In the genomic region with DNA sequence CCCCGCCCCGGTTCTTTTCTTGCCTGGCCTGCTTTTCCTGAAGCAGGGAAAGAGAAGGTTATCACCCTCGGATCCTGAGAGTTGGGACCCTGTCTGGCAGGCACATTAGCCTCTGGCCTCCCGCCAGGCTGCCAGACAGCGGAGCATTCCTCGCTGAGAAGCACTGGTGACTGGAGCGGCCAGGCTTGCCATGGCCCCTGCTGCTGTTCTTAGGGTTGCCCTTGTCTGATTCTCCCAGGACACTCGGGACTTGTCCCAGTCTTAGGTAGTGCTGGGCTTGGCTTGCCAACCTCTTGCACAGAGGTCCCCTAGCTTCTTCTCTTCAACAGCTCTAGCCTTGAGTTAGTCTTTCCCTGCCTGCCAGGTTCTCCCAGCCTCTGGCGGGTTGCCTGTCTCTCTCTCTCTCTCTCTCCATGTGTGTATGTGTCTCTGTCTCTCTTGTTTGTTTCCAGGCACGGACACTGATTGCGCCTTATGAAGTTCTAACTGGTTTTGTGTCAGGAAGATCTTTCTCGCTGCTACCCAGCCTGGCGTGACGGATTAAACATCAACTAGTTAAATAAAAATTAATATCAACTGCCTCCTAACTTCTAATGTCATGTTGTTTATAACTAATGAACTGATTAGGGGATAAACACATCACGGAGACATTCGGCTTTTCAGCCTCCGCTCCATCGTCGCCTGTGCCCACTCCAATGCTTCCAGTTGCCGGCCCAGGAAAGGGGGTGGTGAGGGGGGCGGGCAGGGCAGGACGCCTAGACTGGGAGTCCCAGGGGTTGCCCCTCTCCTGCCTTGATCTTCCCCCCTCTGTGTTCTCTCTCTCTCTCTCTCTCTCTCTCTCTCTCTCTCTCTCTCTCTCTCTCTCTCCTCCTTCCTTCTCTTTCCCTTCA, we compare ENCODE assay signal across 9 mouse cellular contexts. TPM values are rescaled to one million over a fixed set of nuclear protein-coding genes. Genes with fewer than 3 reads are reported as not detected.
DNase-seq lines count a peak whose midpoint lies in the region; ATAC-seq and TF ChIP-seq lines count a peak whose summit lies in the region.
"Had no signal": no experiment of that assay in that cellular context is flagged by ENCODE, and none has a peak within 500 bp of the region (broad histone marks: within the 10 kb centered on the region; RNA-seq: fewer than 3 reads in every experiment).

No protein-coding gene starts in this region.

- H3K9me3 ChIP-seq in stomach, embryonic 14.5 days (ENCODE audit: control insufficient read depth, low read depth, low read length), result no peaks in the 10 kb centered on the region
- no peaks in the 10 kb centered on the region for H3K9me3 ChIP-seq in stomach, postnatal 0 days (ENCODE audit: control insufficient read depth, low read length)

- H3K4me1 ChIP-seq in stomach, embryonic 14.5 days (ENCODE audit: control insufficient read depth, insufficient read depth, low read length), result peaks cover 3% of the 10 kb centered on the region; the same call in 1 of the 2 replicates
- H3K4me1 ChIP-seq in stomach, postnatal 0 days (replicated peaks; ENCODE audit: control insufficient read depth, insufficient read depth), result no peaks in the 10 kb centered on the region

- no peak overlapping the region for H3K9ac ChIP-seq in stomach, embryonic 14.5 days (replicated peaks; ENCODE audit: low read depth, low read length)
- H3K9ac ChIP-seq in stomach, postnatal 0 days (ENCODE audit: low read length), result no peak overlapping the region

- no peak for ATAC-seq in stomach, embryonic 14.5 days (ENCODE audit: insufficient number of reproducible peaks, insufficient read depth, low FRiP score, low read depth)
- ATAC-seq in stomach, postnatal 0 days (ENCODE audit: low FRiP score, low TSS enrichment), result no peak
- ATAC-seq in megakaryocyte-erythroid progenitor cell, adult 5-6 weeks (replicated peaks; ENCODE audit: low FRiP score, low TSS enrichment, poor library complexity, severe bottlenecking), result no peak

- no peak for TF ChIP-seq EP300 in stomach, postnatal 0 days (optimal IDR thresholded peaks at IDR 0.05)

- intact Hi-C loops in left cerebral cortex, postnatal 14 days (cut with DNase I), result loop anchor here (5.0 kb wide), 1 partner anchor 410 kb away; a partner anchor contains a TSS

- DNase-seq in embryo, embryonic 11 days, result peak; percentile 60
- DNase-seq in embryo, embryonic 9.5 days (ENCODE audit: extremely low spot score), result no peak
- DNase-seq in stomach, postnatal 0 days (ENCODE audit: low spot score), result no peak
- DNase-seq in kidney, postnatal 4 days, result peak; percentile 76 to 85
- no peak for DNase-seq in urinary bladder, postnatal 36 days (ENCODE audit: low spot score in 2 of 2)
- DNase-seq in left cerebral cortex, postnatal 14 days (ENCODE audit: low spot score in 2 of 2), result no peak

- no peaks in the 10 kb centered on the region for H3K36me3 ChIP-seq in stomach, embryonic 14.5 days (ENCODE audit: control insufficient read depth, insufficient read depth, low read length)
- H3K36me3 ChIP-seq in stomach, postnatal 0 days (ENCODE audit: control insufficient read depth, insufficient read depth, low read length), result no peaks in the 10 kb centered on the region

- H3K4me2 ChIP-seq in stomach, embryonic 14.5 days (replicated peaks; ENCODE audit: low read depth, low read length), result 0 out of 2 replicates have a peak overlapping the region, but pooled peaks have one; percentile 32
- H3K4me2 ChIP-seq in stomach, postnatal 0 days (replicated peaks; ENCODE audit: low read depth), result no peak overlapping the region

- H3K27me3 ChIP-seq in stomach, embryonic 14.5 days (ENCODE audit: control insufficient read depth, insufficient read depth, low read length), result peaks cover 84% of the 10 kb centered on the region
- peaks cover 9% of the 10 kb centered on the region; the same call in 1 of the 2 replicates for H3K27me3 ChIP-seq in stomach, postnatal 0 days (ENCODE audit: control insufficient read depth, insufficient read depth, low read length)

- no peak for TF ChIP-seq CTCF in stomach, postnatal 0 days (IDR thresholded peaks at IDR 0.05; ENCODE audit: low read depth)

- H3K27ac ChIP-seq in stomach, embryonic 14.5 days (ENCODE audit: low read length), result no peak overlapping the region
- no peak overlapping the region for H3K27ac ChIP-seq in stomach, postnatal 0 days (replicated peaks)
- H3K27ac ChIP-seq: macrophage had no signal

- H3K4me3 ChIP-seq in stomach, embryonic 14.5 days (ENCODE audit: low read depth, low read length), result peak overlapping the region; percentile 10; the same call in 1 of the 2 replicates
- no peak overlapping the region; the same call in 1 of the 2 replicates for H3K4me3 ChIP-seq in stomach, postnatal 0 days (ENCODE audit: low read depth, low read length)

- WGBS in stomach, embryonic 14.5 days, result under 1% methylated on average over 21 of the region's 22 CpGs
- WGBS in stomach, postnatal 0 days, result 2% methylated on average over 22 of the region's 22 CpGs

RNA-seq across cellular contexts. Expression of a gene that starts 13.5 kb away (rescaled TPM):
- polyA plus RNA-seq in stomach, embryonic 14.5 days (2014; fragmentation: Nextera tagmentation; extraction: Ambion mirVana), result not detected in 2 replicates
- polyA plus RNA-seq in stomach, postnatal 0 days (2015; fragmentation: Nextera tagmentation; extraction: Ambion mirVana), result 0.05 TPM in 1 of 2 replicates, not detected in the other
- not detected in 2 replicates for total RNA-seq in megakaryocyte-erythroid progenitor cell, adult 5-6 weeks (2014; fragmentation: Nextera tagmentation)
- not detected in 2 replicates for total RNA-seq in megakaryocyte-erythroid progenitor cell, adult 5-6 weeks (2017)
- total RNA-seq in left cerebral cortex, postnatal 14 days (2021), result under 1 TPM; 0.11 to 0.22 TPM
- polyA plus RNA-seq: macrophage had no signal

Comparison
In these comparisons a context has a peak if more than half of its experiments do, and no peak if none do; other contexts are left out.
1. DNase-seq: peak in embryo, embryonic 11 days (single experiment) and kidney, postnatal 4 days (2 of 2); none in embryo, embryonic 9.5 days (single experiment), stomach, postnatal 0 days (single experiment), urinary bladder, postnatal 36 days (0 of 2) and left cerebral cortex, postnatal 14 days (0 of 2).